Mouse (Mus musculus) myocyte (in vitro differentiated cells): ENCODE results near the gene Nedd9.

Experiments
- POLR2A ChIP-seq: IDR thresholded peaks from one replicate; pipeline ENCODE4 v1.6.1; 2011; ENCODE audit warnings: low read depth, mild to moderate bottlenecking, control low read depth, moderate library complexity; ENCODE audit not compliant: insufficient read length
- POLR2AphosphoS2 ChIP-seq: IDR thresholded peaks from one replicate; pipeline ENCODE4 v1.6.1; 2011; ENCODE audit warnings: low read depth, control low read depth; ENCODE audit not compliant: insufficient read length

GRCm38 (mm10) chr13:41524208-41524607, 37.0 kb upstream of the Nedd9 start:
- TF ChIP-seq POLR2A, result no peak
- TF ChIP-seq POLR2AphosphoS2, result no peak
